Mouse (Mus musculus) intestine, postnatal 0 days (tissue): ENCODE measurements at regions not wholly inside any gene's neighbourhood (a gene's known extent, or its start where the extent isn't known, plus 50 kb on each side); places are given as distances from the start of the nearest gene placed in this dataset.

Experiments used
- ATAC-seq: fragments of 200-750 bp; cut with Nextera tagmentation; 2 replicates; pipeline ENCODE4 v1.8.0; 2017; ENCODE audit warnings: mild to moderate bottlenecking, moderate TSS enrichment, moderate library complexity
- H3K27ac ChIP-seq: fragments of 300-500 bp; sonication (generic); 2 replicates; pipeline ENCODE4 v1.5.1; 2014; ENCODE audit warnings: mild to moderate bottlenecking, low read depth, low read length, moderate library complexity
- H3K27me3 ChIP-seq: fragments of 300-500 bp; sonication (generic); replicated peaks from 2 replicates; pipeline ENCODE4 v1.6.1; 2014; ENCODE audit warnings: low read length, mixed read lengths; ENCODE audit not compliant: control insufficient read depth, insufficient read depth
- H3K36me3 ChIP-seq: fragments of 300-500 bp; sonication (generic); 2 replicates; pipeline ENCODE4 v1.6.1; 2014; ENCODE audit warnings: mild to moderate bottlenecking, moderate library complexity; ENCODE audit not compliant: control insufficient read depth, insufficient read depth
- H3K4me1 ChIP-seq: fragments of 300-500 bp; sonication (generic); replicated peaks from 2 replicates; pipeline ENCODE4 v1.6.1; 2014; ENCODE audit warnings: antibody characterized with exemption, low read length, mixed read lengths; ENCODE audit not compliant: control insufficient read depth, insufficient read depth
- H3K4me2 ChIP-seq: fragments of 300-500 bp; sonication (generic); replicated peaks from 2 replicates; pipeline ENCODE4 v1.6.1; 2014; ENCODE audit warnings: low read depth, mild to moderate bottlenecking, moderate library complexity
- H3K4me3 ChIP-seq: fragments of 300-500 bp; sonication (generic); 2 replicates; pipeline ENCODE4 v1.5.1; 2014; ENCODE audit warnings: low read depth, low read length
- H3K9ac ChIP-seq: fragments of 300-500 bp; sonication (generic); 2 replicates; pipeline ENCODE4 v1.6.1; 2014; ENCODE audit warnings: mild to moderate bottlenecking, low read depth, low read length
- H3K9me3 ChIP-seq: fragments of 300-500 bp; sonication (generic); 2 replicates; pipeline ENCODE4 v1.6.1; 2016; ENCODE audit warnings: mixed run types; ENCODE audit not compliant: control insufficient read depth
- CTCF ChIP-seq: sonication (generic); IDR thresholded peaks from 2 replicates; pipeline ENCODE4 v1.5.1; 2016; ENCODE audit warnings: low read depth, mild to moderate bottlenecking, control low read depth, antibody characterized with exemption, moderate library complexity
- WGBS: fragments of 180-500 bp; shearing (Covaris S2); extraction: QIAGEN DNeasy Blood & Tissue Kit; methylation state at CpG from one replicate; pipeline ENCODE4 v1.1.7; 2014; 5-methylcytosine and 5-hydroxymethylcytosine counted together

- H3K4me3 ChIP-seq: no peak overlapping the region
- no peak overlapping the region for H3K9ac ChIP-seq
- H3K4me1 ChIP-seq: no peaks in the 10 kb centered on the region
- WGBS: 56% methylated on average over 17 of the region's 17 CpGs
- no peaks in the 10 kb centered on the region for H3K9me3 ChIP-seq
- no peak for ATAC-seq
- no peaks in the 10 kb centered on the region for H3K36me3 ChIP-seq
- H3K27ac ChIP-seq: no peak overlapping the region
- no peaks in the 10 kb centered on the region for H3K27me3 ChIP-seq
- H3K4me2 ChIP-seq: no peak overlapping the region
- TF ChIP-seq CTCF: no peak
Measured at GRCm38 (mm10) chr5:100266671-100267510, 107.3 kb upstream of the Tmem150c start.

DNA sequence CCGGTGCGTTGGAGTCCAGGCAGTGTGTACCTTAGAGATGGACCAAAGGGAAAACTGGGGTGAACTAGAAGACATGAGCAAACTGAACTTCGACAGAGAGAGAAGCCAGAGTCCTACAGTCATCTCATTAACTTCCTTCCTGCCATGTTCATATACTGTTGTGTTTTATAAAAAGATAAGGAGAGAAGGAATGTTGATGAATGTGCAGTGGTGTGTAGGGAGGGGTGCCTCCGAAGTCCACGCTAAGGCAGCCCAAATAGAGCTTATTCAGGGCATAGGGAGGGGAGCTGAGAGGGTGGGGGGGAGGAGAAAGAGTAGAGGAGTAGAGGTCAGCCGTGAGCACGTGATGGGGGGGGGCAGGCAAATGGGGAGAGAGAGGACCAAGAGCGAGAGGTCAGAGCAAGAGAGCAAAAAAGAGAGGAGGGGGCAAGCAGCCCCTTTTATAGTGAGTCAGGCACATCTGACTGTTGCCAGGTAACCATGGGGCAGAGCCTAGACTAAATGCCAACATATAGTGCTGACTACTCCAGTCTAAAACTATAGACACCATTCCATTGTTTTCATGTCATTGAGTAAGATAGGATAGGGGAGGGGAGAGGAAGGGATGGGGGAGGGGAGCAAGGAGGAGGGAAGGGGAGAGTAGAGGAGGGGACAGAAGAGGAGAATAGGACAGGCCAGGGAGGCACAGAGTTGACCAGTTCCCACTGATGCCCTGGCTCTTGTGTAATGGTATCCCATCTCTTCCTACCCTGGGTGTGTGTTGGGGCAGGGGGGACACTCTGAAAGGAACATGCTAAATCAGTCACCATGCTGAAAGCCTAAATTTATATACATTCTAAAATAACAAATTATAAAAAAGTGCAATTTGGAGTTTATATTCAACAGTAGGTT is 100.4 kb upstream of the Tmem150c start:
- 67% methylated on average over 8 of the region's 8 CpGs for WGBS
- Histone ChIP-seq H3K4me2 (no peak overlapping the region), H3K27ac (no peak overlapping the region), H3K27me3 (no peaks in the 10 kb centered on the region), H3K36me3 (no peaks in the 10 kb centered on the region), H3K9ac (no peak overlapping the region), H3K4me1 (no peaks in the 10 kb centered on the region), H3K9me3 (no peaks in the 10 kb centered on the region), H3K4me3 (no peak overlapping the region)
- TF ChIP-seq CTCF: no peak
- ATAC-seq: no peak

- Histone ChIP-seq H3K36me3 (no peaks in the 10 kb centered on the region), H3K27me3 (no peaks in the 10 kb centered on the region), H3K4me1 (no peaks in the 10 kb centered on the region), H3K27ac (no peak overlapping the region), H3K4me2 (no peak overlapping the region; the same call in 1 of the 2 replicates), H3K4me3 (no peak overlapping the region), H3K9me3 (no peaks in the 10 kb centered on the region), H3K9ac (no peak overlapping the region)
- WGBS: 67% methylated on average over 12 of the region's 12 CpGs
- ATAC-seq: no peak
- TF ChIP-seq CTCF: no peak
Measured at GRCm38 (mm10) chr5:100258952-100259710, 99.5 kb upstream of the Tmem150c start.

DNA sequence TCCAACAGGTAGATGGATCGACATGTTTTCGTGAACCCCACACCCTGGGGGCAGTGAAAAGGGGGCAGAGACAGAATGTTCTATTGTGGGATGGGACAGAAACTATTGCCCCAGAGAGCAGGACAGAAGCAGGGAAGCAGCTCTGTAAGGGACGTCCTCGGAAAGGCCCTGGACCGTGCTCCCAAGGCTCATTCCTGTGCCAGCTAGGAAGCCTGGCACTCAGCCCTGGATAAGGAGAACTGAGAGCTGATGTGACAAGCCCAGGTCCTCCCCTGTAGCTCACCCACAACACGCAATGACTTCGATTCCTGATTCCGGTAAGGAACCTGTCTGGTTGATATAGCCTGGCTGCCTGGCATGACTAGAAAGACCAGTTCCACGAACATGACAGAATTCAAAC is 95.7 kb upstream of the Tmem150c start:
- H3K4me1 ChIP-seq: no peaks in the 10 kb centered on the region
- no peak overlapping the region for H3K4me2 ChIP-seq
- WGBS: 92% methylated on average over 9 of the region's 9 CpGs
- no peaks in the 10 kb centered on the region for H3K27me3 ChIP-seq
- no peaks in the 10 kb centered on the region for H3K36me3 ChIP-seq
- no peak for ATAC-seq
- no peak overlapping the region for H3K27ac ChIP-seq
- H3K9ac ChIP-seq: no peak overlapping the region
- TF ChIP-seq CTCF: no peak
- H3K9me3 ChIP-seq: no peaks in the 10 kb centered on the region
- no peak overlapping the region for H3K4me3 ChIP-seq

DNA sequence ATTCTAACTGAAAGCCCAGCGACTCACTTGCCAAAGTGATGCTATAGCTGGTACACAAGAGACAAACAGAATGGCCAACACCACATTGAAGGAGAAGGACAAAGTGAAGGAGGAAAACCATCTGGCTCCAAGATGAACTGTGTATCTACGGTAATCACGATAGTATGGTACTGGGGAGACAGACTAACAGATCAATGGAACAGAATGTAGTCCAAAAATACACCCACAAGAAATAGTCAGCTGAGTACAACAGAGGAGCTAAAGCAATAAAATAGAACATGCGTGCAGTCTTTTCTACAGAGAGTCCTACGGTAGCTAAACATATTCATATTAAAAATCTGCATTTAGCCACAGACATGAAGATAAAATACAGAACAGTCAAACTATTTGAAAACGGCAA is 92.4 kb upstream of the Tmem150c start:
- no peak overlapping the region for H3K4me2 ChIP-seq
- H3K9ac ChIP-seq: no peak overlapping the region
- H3K4me3 ChIP-seq: no peak overlapping the region
- H3K27ac ChIP-seq: no peak overlapping the region
- H3K4me1 ChIP-seq: no peaks in the 10 kb centered on the region
- 92% methylated on average over 6 of the region's 6 CpGs for WGBS
- H3K36me3 ChIP-seq: no peaks in the 10 kb centered on the region
- no peak for ATAC-seq
- no peaks in the 10 kb centered on the region for H3K9me3 ChIP-seq
- TF ChIP-seq CTCF: no peak
- H3K27me3 ChIP-seq: no peaks in the 10 kb centered on the region

DNA sequence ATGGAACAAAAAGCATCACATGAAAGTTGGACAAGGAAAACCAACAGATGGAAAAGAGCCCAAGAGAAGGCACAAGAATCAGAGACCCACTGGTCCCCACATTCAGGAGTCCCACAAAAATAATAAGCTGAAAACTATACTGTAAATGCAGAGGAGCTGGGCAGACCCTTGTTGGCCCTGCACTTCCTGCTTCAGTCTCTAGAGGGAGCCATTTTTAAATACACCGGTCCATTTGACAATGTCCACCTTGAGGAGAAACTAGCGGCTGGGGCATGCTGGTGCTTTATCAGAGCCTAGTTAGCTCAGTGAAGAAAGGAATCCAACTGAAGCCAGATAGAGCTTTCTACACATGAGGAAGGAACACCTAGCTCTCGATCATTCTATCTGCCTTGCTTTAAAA is 90.1 kb upstream of the Tmem150c start:
- Histone ChIP-seq H3K36me3 (no peaks in the 10 kb centered on the region), H3K9ac (no peak overlapping the region), H3K4me1 (no peaks in the 10 kb centered on the region), H3K27ac (no peak overlapping the region), H3K4me2 (no peak overlapping the region), H3K4me3 (no peak overlapping the region), H3K9me3 (no peaks in the 10 kb centered on the region), H3K27me3 (no peaks in the 10 kb centered on the region)
- TF ChIP-seq CTCF: peak; percentile 67
- no peak for ATAC-seq
- 47% methylated on average over 3 of the region's 3 CpGs for WGBS
